Mouse (Mus musculus) E14TG2a.4 (cell line): ENCODE data around the gene Ikzf2.

ENCODE experiments used
- CTCF ChIP-seq: conservative IDR thresholded peaks from 2 replicates; pipeline ENCODE4 v1.5.1; 2014; ENCODE audit warnings: low read length
- NANOG ChIP-seq: IDR thresholded peaks from 2 replicates; pipeline ENCODE4 v1.6.1; 2014; ENCODE audit warnings: borderline replicate concordance, low read length, mixed read lengths
- POU5F1 ChIP-seq: IDR thresholded peaks from 2 replicates; pipeline ENCODE4 v1.6.1; 2014; ENCODE audit warnings: low read length, borderline replicate concordance

- no peak for TF ChIP-seq NANOG
- TF ChIP-seq CTCF = no peak
- no peak for TF ChIP-seq POU5F1
These were observed 86.1 kb downstream of the Ikzf2 start for GRCm38 (mm10) chr1:69600954-69601353.
